Mouse (Mus musculus): ENCODE data around the gene Cenpn. TPM values are rescaled to one million over a fixed set of nuclear protein-coding genes. Genes with fewer than 3 reads are reported as not detected.
A peak's percentile ranks its signal among the peaks of the same experiment; 100 is the strongest.

Cenpn gene
- total and polyA plus RNA-seq, 2 experiments from 2014 or later: 2.6 to 5.8 TPM

GRCm38 (mm10) chr8:116927880-116928279 lies 6.3 kb downstream of the Cenpn start:
- no peak for ATAC-seq (ENCODE audit: low FRiP score)
- Histone ChIP-seq H3K9me3 (ENCODE audit: low read length) (no peaks in the 10 kb centered on the region), H3K36me3 (ENCODE audit: insufficient read depth, low read length) (no peaks in the 10 kb centered on the region), H3K27me3 (ENCODE audit: insufficient read depth, low read length) (no peaks in the 10 kb centered on the region), H3K4me3 (ENCODE audit: low read depth, low read length) (no peak overlapping the region), H3K27ac (ENCODE audit: low read depth, low read length) (no peak overlapping the region), H3K4me2 (ENCODE audit: low read depth, low read length, poor library complexity, severe bottlenecking) (no peak overlapping the region), H3K9ac (replicated peaks; ENCODE audit: low read length, poor library complexity, severe bottlenecking) (no peak overlapping the region), H3K4me1 (ENCODE audit: insufficient read depth, low read length) (no peaks in the 10 kb centered on the region)
- TF ChIP-seq CTCF (IDR thresholded peaks at IDR 0.05): peak; percentile 53
- 87% methylated on average over 9 of the region's 9 CpGs for WGBS
- DNase-seq (ENCODE audit: low spot score): no peak

GRCm38 (mm10) chr8:116928588-116928987 lies 7.1 kb downstream of the Cenpn start:
- WGBS: 94% methylated on average over 5 of the region's 5 CpGs
- Histone ChIP-seq H3K27me3 (ENCODE audit: insufficient read depth, low read length) (no peaks in the 10 kb centered on the region), H3K4me1 (ENCODE audit: insufficient read depth, low read length) (no peaks in the 10 kb centered on the region), H3K36me3 (ENCODE audit: insufficient read depth, low read length) (no peaks in the 10 kb centered on the region), H3K4me2 (ENCODE audit: low read depth, low read length, poor library complexity, severe bottlenecking) (no peak overlapping the region), H3K9me3 (ENCODE audit: low read length) (no peaks in the 10 kb centered on the region), H3K4me3 (ENCODE audit: low read depth, low read length) (no peak overlapping the region), H3K9ac (replicated peaks; ENCODE audit: low read length, poor library complexity, severe bottlenecking) (no peak overlapping the region), H3K27ac (ENCODE audit: low read depth, low read length) (no peak overlapping the region)
- ATAC-seq (ENCODE audit: low FRiP score) (no peak), DNase-seq (ENCODE audit: low spot score) (no peak)
- TF ChIP-seq CTCF (IDR thresholded peaks at IDR 0.05): peak; percentile 34

- Histone ChIP-seq H3K27ac (ENCODE audit: low read depth, low read length) (no peak overlapping the region), H3K9ac (replicated peaks; ENCODE audit: low read length, poor library complexity, severe bottlenecking) (no peak overlapping the region), H3K4me1 (ENCODE audit: insufficient read depth, low read length) (no peaks in the 10 kb centered on the region), H3K4me3 (ENCODE audit: low read depth, low read length) (no peak overlapping the region), H3K9me3 (ENCODE audit: low read length) (no peaks in the 10 kb centered on the region), H3K36me3 (ENCODE audit: insufficient read depth, low read length) (peaks cover 9% of the 10 kb centered on the region; the same call in 1 of the 2 replicates), H3K27me3 (ENCODE audit: insufficient read depth, low read length) (no peaks in the 10 kb centered on the region), H3K4me2 (ENCODE audit: low read depth, low read length, poor library complexity, severe bottlenecking) (no peak overlapping the region)
- ATAC-seq (ENCODE audit: low FRiP score) (no peak), DNase-seq (ENCODE audit: low spot score) (no peak)
- 97% methylated on average over 4 of the region's 4 CpGs for WGBS
- no peak for TF ChIP-seq CTCF (IDR thresholded peaks at IDR 0.05)
These were observed 13.4 kb downstream of the Cenpn start for GRCm38 (mm10) chr8:116934976-116935375.

- DNase-seq (ENCODE audit: low spot score) (no peak), ATAC-seq (ENCODE audit: low FRiP score) (no peak)
- 23% methylated on average over 6 of the region's 6 CpGs for WGBS
- Histone ChIP-seq H3K36me3 (ENCODE audit: insufficient read depth, low read length) (peaks cover 9% of the 10 kb centered on the region; the same call in 1 of the 2 replicates), H3K9ac (replicated peaks; ENCODE audit: low read length, poor library complexity, severe bottlenecking) (no peak overlapping the region), H3K4me1 (ENCODE audit: insufficient read depth, low read length) (no peaks in the 10 kb centered on the region), H3K4me2 (ENCODE audit: low read depth, low read length, poor library complexity, severe bottlenecking) (no peak overlapping the region), H3K4me3 (ENCODE audit: low read depth, low read length) (no peak overlapping the region), H3K9me3 (ENCODE audit: low read length) (no peaks in the 10 kb centered on the region), H3K27ac (ENCODE audit: low read depth, low read length) (no peak overlapping the region), H3K27me3 (ENCODE audit: insufficient read depth, low read length) (no peaks in the 10 kb centered on the region)
- no peak for TF ChIP-seq CTCF (IDR thresholded peaks at IDR 0.05)
These were observed 14.0 kb downstream of the Cenpn start for GRCm38 (mm10) chr8:116935506-116935905.

GRCm38 (mm10) chr8:116942284-116943058 lies 20.9 kb downstream of the Cenpn start:
- WGBS: 72% methylated on average over 12 of the region's 12 CpGs
- H3K4me3 ChIP-seq (ENCODE audit: low read depth, low read length): no peak overlapping the region

GRCm38 (mm10) chr8:116943161-116943554 lies 21.6 kb downstream of the Cenpn start, which contains the start of gene Atmin:
Gene Atmin, plus strand, starts transcription at chr8:116943393.
- Histone ChIP-seq H3K4me1 (ENCODE audit: insufficient read depth, low read length) (no peaks in the 10 kb centered on the region; the same call in 1 of the 2 replicates), H3K9ac (replicated peaks; ENCODE audit: low read length, poor library complexity, severe bottlenecking) (peak within 1 kb of the TSS; percentile 78), H3K9me3 (ENCODE audit: low read length) (no peaks in the 10 kb centered on the region), H3K4me2 (ENCODE audit: low read depth, low read length, poor library complexity, severe bottlenecking) (peak within 1 kb of the TSS; percentile 51), H3K27ac (ENCODE audit: low read depth, low read length) (peak within 1 kb of the TSS; percentile 62), H3K36me3 (ENCODE audit: insufficient read depth, low read length) (no peaks in the 10 kb centered on the region), H3K27me3 (ENCODE audit: insufficient read depth, low read length) (no peaks in the 10 kb centered on the region), H3K4me3 (ENCODE audit: low read depth, low read length) (peak within 1 kb of the TSS; percentile 73)
- ATAC-seq (ENCODE audit: low FRiP score): peak; percentile 88
- DNase-seq (ENCODE audit: low spot score): peak; percentile 94
- TF ChIP-seq CTCF (IDR thresholded peaks at IDR 0.05): peak; percentile 73
- WGBS: under 1% methylated on average over 33 of the region's 46 CpGs

More at GRCm38 (mm10) chr8:116942284-116943058, 20.9 kb downstream of the Cenpn start:
- TF ChIP-seq CTCF (IDR thresholded peaks at IDR 0.05): no peak
- Histone ChIP-seq H3K27ac (ENCODE audit: low read depth, low read length) (no peak overlapping the region), H3K27me3 (ENCODE audit: insufficient read depth, low read length) (no peaks in the 10 kb centered on the region), H3K4me1 (ENCODE audit: insufficient read depth, low read length) (no peaks in the 10 kb centered on the region; the same call in 1 of the 2 replicates), H3K9ac (replicated peaks; ENCODE audit: low read length, poor library complexity, severe bottlenecking) (no peak overlapping the region), H3K36me3 (ENCODE audit: insufficient read depth, low read length) (no peaks in the 10 kb centered on the region), H3K4me2 (ENCODE audit: low read depth, low read length, poor library complexity, severe bottlenecking) (0 out of 2 replicates have a peak overlapping the region, but pooled peaks have one; percentile 51), H3K9me3 (ENCODE audit: low read length) (no peaks in the 10 kb centered on the region)
- ATAC-seq (ENCODE audit: low FRiP score) (no peak), DNase-seq (ENCODE audit: low spot score) (no peak)
